Mouse (Mus musculus): ENCODE measurements at regions not wholly inside any gene's neighbourhood (a gene's known extent, or its start where the extent isn't known, plus 50 kb on each side); places are given as distances from the start of the nearest gene placed in this dataset.

GRCm38 (mm10) chr12:35641741-35642140 lies 106.9 kb upstream of the Ahr start:
- no peak for DNase-seq (ENCODE audit: low spot score in 2 of 2)

DNA sequence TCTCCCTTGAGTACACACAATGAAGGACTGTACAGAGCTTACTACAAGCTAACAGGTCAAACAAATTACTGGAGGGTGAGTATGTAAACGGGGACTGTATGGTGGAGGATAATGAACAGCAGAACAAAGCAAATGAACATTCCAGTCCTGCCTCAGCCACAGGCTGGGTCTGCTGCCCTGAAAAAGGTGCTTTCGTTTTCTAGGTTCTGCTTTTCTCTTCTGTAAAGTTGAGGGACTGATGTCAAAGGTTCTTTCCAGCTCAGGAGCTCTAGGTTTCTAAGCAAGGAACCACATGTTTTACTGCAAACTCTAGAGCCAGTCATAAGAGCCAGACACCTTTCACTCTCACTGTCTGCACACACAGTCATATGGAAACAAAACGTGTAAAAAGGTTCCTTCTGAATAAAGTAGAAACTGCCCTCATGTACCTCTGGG lies 106.1 kb upstream of the Ahr start:
- DNase-seq (ENCODE audit: low spot score in 2 of 2): no peak

- DNase-seq (ENCODE audit: low spot score in 2 of 2): no peak
Measured at GRCm38 (mm10) chr12:35623484-35623883, 88.6 kb upstream of the Ahr start.

DNA sequence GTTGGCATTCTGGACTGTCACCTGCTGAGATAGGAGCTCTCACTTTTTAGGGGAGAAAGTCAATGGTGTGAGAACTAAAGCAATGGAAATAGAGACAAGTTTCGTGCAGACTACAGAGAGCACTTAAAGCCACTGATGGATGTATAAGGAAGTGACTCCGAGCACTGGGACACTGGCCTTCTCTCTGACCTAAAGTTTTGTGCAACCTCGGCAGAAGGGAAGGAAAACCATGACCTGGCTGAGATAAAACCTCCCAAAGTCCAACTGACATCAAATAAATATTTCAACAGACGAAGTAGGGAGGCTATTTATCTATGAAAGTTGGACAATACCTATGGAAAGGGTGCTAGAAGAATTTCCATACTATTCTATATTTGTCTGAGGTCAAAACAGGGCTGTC lies 80.0 kb upstream of the Ahr start:
- no peak for DNase-seq (ENCODE audit: low spot score in 2 of 2)

- no peak for DNase-seq (ENCODE audit: low spot score in 2 of 2)
Measured at GRCm38 (mm10) chr12:35607652-35608051, 72.8 kb upstream of the Ahr start.

- DNase-seq (ENCODE audit: low spot score in 2 of 2): no peak
Measured at GRCm38 (mm10) chr12:35603742-35604141, 68.9 kb upstream of the Ahr start.

- no peak for DNase-seq (ENCODE audit: low spot score in 2 of 2)
Measured at GRCm38 (mm10) chr12:35602589-35602988, 67.8 kb upstream of the Ahr start.

- no peak for DNase-seq (ENCODE audit: low spot score in 2 of 2)
Measured at GRCm38 (mm10) chr12:35598298-35598697, 63.5 kb upstream of the Ahr start.

- no peak for DNase-seq (ENCODE audit: low spot score in 2 of 2)
Measured at GRCm38 (mm10) chr12:35592866-35593265, 58.0 kb upstream of the Ahr start.
